Mouse (Mus musculus) cerebellum, postnatal 25 days (tissue): Measurements from ENCODE around the gene Trpc2.
A peak's percentile ranks its signal among the peaks of the same experiment; 100 is the strongest.
"Not testable (repeated sequence)": the region's sequence is repeated elsewhere in the genome, so short reads cannot be mapped to it uniquely, and the experiment has no call there.

Experiments used
- DNase-seq, 2 experiments: peaks; one replicate each; pipeline ENCODE4 v3.0.0; 2021; ENCODE audit warnings: mixed read lengths in 2 of 2

The Trpc2 gene

DNA sequence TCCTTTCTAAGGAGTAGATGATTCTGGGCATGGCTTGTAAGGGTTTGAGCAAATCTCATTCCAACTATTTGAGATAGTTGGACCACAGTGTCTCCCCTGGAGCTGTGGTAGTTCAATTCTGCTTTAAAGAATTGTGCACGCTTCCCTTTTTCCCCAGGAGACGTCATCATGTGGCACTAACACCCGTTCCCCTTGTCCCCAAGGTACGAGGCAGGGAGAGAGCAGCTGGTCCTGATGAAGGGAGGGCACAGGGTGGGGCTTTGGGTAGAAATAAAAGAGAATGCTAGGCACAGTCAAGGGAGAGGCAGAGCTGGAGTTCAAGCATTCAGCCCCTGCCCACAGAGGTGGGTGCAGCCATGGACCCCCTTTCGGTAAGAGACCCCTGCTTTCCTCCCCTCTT, at the start of gene Trpc2:
TSS of gene Trpc2 (plus strand) at position 301 of the 400 bp plus-strand sequence.
- no peak for DNase-seq

- DNase-seq = peak; percentile 15 to 51
Measured at GRCm38 (mm10) chr7:102034904-102035303, 48.0 kb upstream of the Trpc2 start.

DNA sequence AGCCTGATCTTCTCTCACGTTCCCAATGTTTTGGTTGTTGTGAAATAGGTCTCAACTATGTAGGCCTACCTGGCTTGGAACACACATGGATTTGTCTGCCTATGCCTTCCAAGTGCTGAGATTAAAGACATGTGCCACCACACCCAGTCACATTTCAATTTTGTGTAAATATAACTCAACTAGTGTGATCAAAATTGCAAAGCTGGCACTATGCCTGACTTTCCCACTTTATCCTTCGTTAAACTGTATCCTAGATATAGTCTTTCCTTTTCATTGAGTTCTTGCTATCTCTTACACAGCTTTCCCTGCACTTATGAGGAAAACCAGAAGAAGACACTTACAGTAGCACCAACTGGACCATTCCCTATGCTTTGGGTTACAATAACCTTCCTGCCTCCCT, 47.4 kb upstream of the Trpc2 start:
- DNase-seq = no peak

DNA sequence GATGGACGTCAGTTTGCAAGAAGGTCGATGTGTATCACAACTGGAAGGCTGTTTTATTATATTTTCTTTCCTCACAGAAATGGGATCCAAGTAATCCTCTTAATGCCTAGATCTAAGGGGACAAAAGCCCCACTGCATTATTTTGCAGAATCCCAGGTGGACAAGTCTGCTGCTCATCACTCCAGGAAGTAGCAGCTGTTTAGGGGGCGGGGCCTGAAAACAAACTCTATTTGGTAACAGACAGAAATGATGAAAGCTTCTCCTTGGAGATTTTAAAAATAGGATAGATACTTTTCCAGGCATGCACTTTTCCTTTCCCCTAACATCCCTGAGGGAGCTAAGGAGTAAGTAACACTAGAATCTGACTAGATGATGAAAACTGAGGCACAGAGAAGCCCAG, 45.6 kb upstream of the Trpc2 start:
- DNase-seq = no peak

GRCm38 (mm10) chr7:102042314-102042713, 40.6 kb upstream of the Trpc2 start:
- DNase-seq = no peak

- not testable (repeated sequence) for DNase-seq
Measured at GRCm38 (mm10) chr7:102048524-102048923, 34.4 kb upstream of the Trpc2 start.

- DNase-seq = no peak
Measured at GRCm38 (mm10) chr7:102061353-102061752, 21.6 kb upstream of the Trpc2 start.

GRCm38 (mm10) chr7:102062203-102062602, 20.7 kb upstream of the Trpc2 start:
- no peak for DNase-seq

- no peak for DNase-seq
Measured at GRCm38 (mm10) chr7:102063891-102064290, 19.0 kb upstream of the Trpc2 start.

GRCm38 (mm10) chr7:102064655-102065045, 18.3 kb upstream of the Trpc2 start:
- no peak for DNase-seq

DNA sequence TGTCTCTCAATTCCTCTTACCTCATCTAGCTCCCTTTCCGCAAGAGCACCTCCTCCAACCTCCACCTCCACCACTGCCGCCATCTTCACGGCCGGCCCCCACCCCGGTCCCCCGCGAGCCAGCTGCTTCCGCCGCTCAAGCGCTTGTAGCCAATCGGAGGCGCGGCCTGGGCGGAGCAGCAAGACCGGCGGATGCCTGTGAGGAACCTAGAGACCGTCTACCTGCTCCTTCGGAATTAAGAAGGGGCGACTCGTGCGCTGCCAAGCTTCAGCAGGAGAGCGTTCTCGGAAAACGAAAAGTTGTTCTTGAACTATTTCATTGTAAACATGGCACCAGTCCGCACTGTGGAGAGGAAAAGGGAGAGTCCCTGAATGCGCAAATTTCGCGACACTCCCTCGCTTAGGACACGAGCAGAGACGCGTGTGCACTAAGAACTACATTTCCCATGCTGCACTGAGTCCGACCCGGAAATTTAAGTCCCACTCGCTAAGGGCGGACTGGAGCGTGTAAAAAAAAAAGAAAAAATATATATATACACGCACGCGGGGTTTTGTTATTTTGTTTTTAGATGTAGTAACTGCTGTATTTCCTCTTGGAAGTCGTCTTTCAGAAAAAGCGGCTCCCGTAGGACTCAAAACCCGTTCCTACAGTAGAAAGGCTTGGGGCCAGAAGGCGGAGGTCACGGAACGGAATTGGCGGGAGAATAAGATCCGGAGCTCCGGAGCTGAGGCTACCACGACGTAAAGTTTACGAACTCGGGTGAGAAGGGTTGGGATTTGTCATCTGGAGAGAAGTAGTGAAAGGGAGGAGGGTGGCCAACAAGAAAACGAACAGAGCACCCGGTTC, 17.6 kb upstream of the Trpc2 start, which contains the start of the genes Rnf121, Xndc1 and Xntrpc:
TSS of gene Rnf121 (minus strand) at position 424 of the 846 bp plus-strand sequence.
TSS of gene Xndc1 (plus strand) at position 466 of the 846 bp plus-strand sequence.
TSS of gene Xntrpc (plus strand) at position 668 of the 846 bp plus-strand sequence.
- peak; percentile 94 to 95 for DNase-seq

- DNase-seq = no peak
Measured at GRCm38 (mm10) chr7:102066363-102066762, 16.6 kb upstream of the Trpc2 start.

GRCm38 (mm10) chr7:102076714-102077296, 6.1 kb upstream of the Trpc2 start:
- peak in 1 of 2 experiments; percentile 37 for DNase-seq

GRCm38 (mm10) chr7:102078517-102078916, 4.4 kb upstream of the Trpc2 start:
- DNase-seq = peak in 1 of 2 experiments; percentile 59

GRCm38 (mm10) chr7:102080311-102080710, 2.6 kb upstream of the Trpc2 start:
- no peak for DNase-seq

DNA sequence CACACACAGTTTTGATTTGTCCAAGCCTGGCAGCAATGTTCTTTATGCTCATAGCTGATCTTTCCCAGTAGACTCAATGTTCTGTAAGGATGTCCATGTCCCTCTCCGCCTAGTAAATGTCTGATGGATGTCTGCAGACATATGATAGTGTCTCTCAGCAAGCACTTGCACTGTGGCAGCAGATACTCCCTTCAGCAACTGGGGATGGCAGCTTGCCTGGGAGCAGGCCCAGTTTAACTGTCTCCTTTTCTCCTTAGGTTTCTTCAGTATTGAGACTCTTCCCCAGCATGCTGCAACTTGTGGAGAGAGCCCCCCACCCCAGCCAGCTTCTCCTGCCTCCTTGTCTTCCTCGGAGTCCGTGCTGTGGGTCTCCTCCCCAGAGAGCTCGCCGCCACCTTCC, 1.1 kb upstream of the Trpc2 start:
- DNase-seq = no peak

- DNase-seq = no peak
Measured at GRCm38 (mm10) chr7:102084041-102084696, 1.3 kb downstream of the Trpc2 start.

DNA sequence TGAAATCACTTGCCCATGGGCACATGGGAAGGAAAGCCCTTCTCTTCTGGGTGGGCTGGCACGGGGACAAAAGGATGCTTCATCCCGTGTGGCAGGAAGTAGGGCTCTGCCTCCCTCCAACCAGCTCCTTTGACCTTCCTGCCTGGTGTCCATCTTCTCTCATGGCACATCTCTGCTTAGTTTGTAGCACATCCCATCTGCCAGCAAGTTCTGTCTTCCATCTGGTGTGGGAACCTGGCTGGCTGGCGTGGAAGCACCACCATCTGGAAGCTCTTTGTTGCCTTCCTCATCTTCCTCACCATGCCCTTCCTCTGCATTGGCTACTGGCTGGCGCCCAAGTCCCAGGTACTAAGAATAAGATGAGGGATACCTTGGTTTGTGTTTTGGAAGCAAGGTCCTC, 4.4 kb downstream of the Trpc2 start:
- peak; percentile 36 to 49 for DNase-seq

- DNase-seq = no peak
Measured at GRCm38 (mm10) chr7:102099760-102100661, 17.1 kb downstream of the Trpc2 start.

GRCm38 (mm10) chr7:102100868-102101267, 18.0 kb downstream of the Trpc2 start:
- no peak for DNase-seq

DNA sequence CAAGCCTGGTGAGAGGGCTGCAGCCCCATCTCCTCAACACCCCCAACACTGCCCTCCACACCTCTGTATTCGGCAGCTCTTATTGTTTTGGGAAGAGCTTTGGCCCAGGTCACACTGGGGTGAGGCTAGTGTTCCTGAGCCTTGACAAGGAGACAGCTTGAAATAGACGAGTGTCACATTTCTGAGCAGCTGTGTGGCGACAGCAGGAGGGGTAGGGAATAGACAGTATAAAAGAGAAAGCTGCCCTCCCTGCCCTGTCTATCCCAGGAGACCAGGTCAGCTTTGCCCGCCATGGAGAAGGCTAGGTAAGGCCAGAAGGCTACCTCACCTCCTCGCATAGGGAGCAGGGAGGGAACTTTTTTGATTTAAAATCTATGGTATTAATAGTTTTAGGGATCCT, 18.6 kb downstream of the Trpc2 start, which contains the start of gene Art1:
TSS of gene Art1 (plus strand) at position 257 of the 400 bp plus-strand sequence.
- no peak for DNase-seq

- no peak for DNase-seq
Measured at GRCm38 (mm10) chr7:102102241-102102640, 19.3 kb downstream of the Trpc2 start.
